Mouse (Mus musculus): ENCODE data around the gene Krtap16-1. TPM values are rescaled to one million over a fixed set of nuclear protein-coding genes. Genes with fewer than 3 reads are reported as not detected.

The Krtap16-1 gene
- polyA plus RNA-seq (2017; shearing (Covaris generic)), result not detected

GRCm38 (mm10) chr11:99986180-99986647 is at the start of gene Krtap16-1:
Gene Krtap16-1, minus strand, starts transcription at chr11:99986597.

GRCm38 (mm10) chr11:100029768-100030167 is 43.4 kb upstream of the Krtap16-1 start, which contains the start of gene Krt33b:
Gene Krt33b, minus strand, starts transcription at chr11:100029868.

GRCm38 (mm10) chr11:100016112-100016511 is 29.7 kb upstream of the Krtap16-1 start, which contains the start of gene Krt33a:
Gene Krt33a, minus strand, starts transcription at chr11:100016212.

GRCm38 (mm10) chr11:99993620-99994383 is 7.4 kb upstream of the Krtap16-1 start, which contains the start of gene Krtap17-1:
Gene Krtap17-1, minus strand, starts transcription at chr11:99993994.

GRCm38 (mm10) chr11:99978953-99979352 is 7.4 kb downstream of the Krtap16-1 start, which contains the start of gene Krtap29-1:
Gene Krtap29-1, minus strand, starts transcription at chr11:99979053.

GRCm38 (mm10) chr11:99948175-99948574 is 38.2 kb downstream of the Krtap16-1 start, which contains the start of gene Krtap9-5:
Gene Krtap9-5, plus strand, starts transcription at chr11:99948475.

GRCm38 (mm10) chr11:99935991-99936390 is 50.4 kb downstream of the Krtap16-1 start, which contains the start of gene Krtap31-2:
Gene Krtap31-2, plus strand, starts transcription at chr11:99936291.

Other genes starting within 250 kb of the Krtap16-1 start
- gene Gm11595, start 213.7 kb downstream of the Krtap16-1 start, polyA plus RNA-seq (2017; shearing (Covaris generic)), result not detected
- gene Krtap4-8, start 205.9 kb downstream of the Krtap16-1 start, polyA plus RNA-seq (2017; shearing (Covaris generic)), result not detected
- not detected for gene Krtap4-9, start 201.4 kb downstream of the Krtap16-1 start, polyA plus RNA-seq (2017; shearing (Covaris generic))
- gene Gm11596, start 193.1 kb downstream of the Krtap16-1 start, polyA plus RNA-seq (2017; shearing (Covaris generic)), result not detected
- gene Gm11569, start 187.7 kb downstream of the Krtap16-1 start, polyA plus RNA-seq (2017; shearing (Covaris generic)), result not detected
- gene Gm11554, start 182.2 kb downstream of the Krtap16-1 start, polyA plus RNA-seq (2017; shearing (Covaris generic)), result not detected
- gene Krtap4-13, start 176.7 kb downstream of the Krtap16-1 start, polyA plus RNA-seq (2017; shearing (Covaris generic)), result not detected
- gene Gm11564, start 170.9 kb downstream of the Krtap16-1 start, polyA plus RNA-seq (2017; shearing (Covaris generic)), result not detected
- gene 2300003K06Rik, start 148.5 kb downstream of the Krtap16-1 start, polyA plus RNA-seq (2017; shearing (Covaris generic)), result not detected
- gene Krtap4-16, start 135.0 kb downstream of the Krtap16-1 start, polyA plus RNA-seq (2017; shearing (Covaris generic)), result not detected
- not detected for gene Gm11568, start 128.7 kb downstream of the Krtap16-1 start, polyA plus RNA-seq (2017; shearing (Covaris generic))
- gene Gm11559, start 122.1 kb downstream of the Krtap16-1 start, polyA plus RNA-seq (2017; shearing (Covaris generic)), result not detected
- gene Krtap9-1, start 113.2 kb downstream of the Krtap16-1 start, polyA plus RNA-seq (2017; shearing (Covaris generic)), result not detected
- not detected for gene Gm11567, start 107.4 kb downstream of the Krtap16-1 start, polyA plus RNA-seq (2017; shearing (Covaris generic))
- not detected for gene Krtap31-1, start 78.7 kb downstream of the Krtap16-1 start, polyA plus RNA-seq (2017; shearing (Covaris generic))
- not detected for gene Gm11565, start 71.8 kb downstream of the Krtap16-1 start, polyA plus RNA-seq (2017; shearing (Covaris generic))
- not detected for gene Krtap31-2, start 50.3 kb downstream of the Krtap16-1 start, polyA plus RNA-seq (2017; shearing (Covaris generic))
- gene Krtap9-5, start 38.1 kb downstream of the Krtap16-1 start, polyA plus RNA-seq (2017; shearing (Covaris generic)), result not detected
- gene Krtap29-1, start 7.5 kb downstream of the Krtap16-1 start, polyA plus RNA-seq (2017; shearing (Covaris generic)), result not detected
- not detected for gene Krtap17-1, start 7.4 kb upstream of the Krtap16-1 start, polyA plus RNA-seq (2017; shearing (Covaris generic))
- not detected for gene Krt33a, start 29.6 kb upstream of the Krtap16-1 start, polyA plus RNA-seq (2017; shearing (Covaris generic))
- gene Krt33b, start 43.3 kb upstream of the Krtap16-1 start, polyA plus RNA-seq (2017; shearing (Covaris generic)), result not detected
- not detected for gene Krt34, start 55.0 kb upstream of the Krtap16-1 start, polyA plus RNA-seq (2017; shearing (Covaris generic))
- gene Krt31, start 64.0 kb upstream of the Krtap16-1 start, polyA plus RNA-seq (2017; shearing (Covaris generic)), result not detected
- not detected for gene Krt32, start 101.6 kb upstream of the Krtap16-1 start, polyA plus RNA-seq (2017; shearing (Covaris generic))
- gene Krt35, start 109.6 kb upstream of the Krtap16-1 start, polyA plus RNA-seq (2017; shearing (Covaris generic)), result not detected
- not detected for gene Krt36, start 119.0 kb upstream of the Krtap16-1 start, polyA plus RNA-seq (2017; shearing (Covaris generic))
- gene Krt13, start 135.0 kb upstream of the Krtap16-1 start, polyA plus RNA-seq (2017; shearing (Covaris generic)), result not detected
- gene Krt15, start 149.3 kb upstream of the Krtap16-1 start, polyA plus RNA-seq (2017; shearing (Covaris generic)), result not detected
- gene Krt19, start 162.1 kb upstream of the Krtap16-1 start, polyA plus RNA-seq (2017; shearing (Covaris generic)), result not detected
- gene Krt9, start 206.6 kb upstream of the Krtap16-1 start, polyA plus RNA-seq (2017; shearing (Covaris generic)), result not detected
- gene Krt14, start 221.0 kb upstream of the Krtap16-1 start, polyA plus RNA-seq (2017; shearing (Covaris generic)), result not detected